Mouse (Mus musculus): Measurements from ENCODE around the gene Cgnl1. TPM values are rescaled to one million over a fixed set of nuclear protein-coding genes. Genes with fewer than 3 reads are reported as not detected.

The Cgnl1 gene
- not detected in 2 replicates for total RNA-seq (2012; rRNA removed)
- not detected in 2 replicates for total RNA-seq (2014; rRNA removed)
- 0.03 TPM in 1 of 2 replicates, not detected in the other for polyA plus RNA-seq (2012; ENCODE audit: insufficient read length, low read depth)

- Histone ChIP-seq H3K9ac (ENCODE audit: insufficient read depth, low read depth) (no peak within 1 kb of the TSS), H3K79me2 (replicated peaks; ENCODE audit: control insufficient read depth, extremely low read depth, insufficient read depth, poor library complexity, severe bottlenecking) (no peaks in the 10 kb centered on the region), H3K36me3 (replicated peaks in 1 of 2; ENCODE audit: control insufficient read depth in 1 of 2, insufficient read depth in 1 of 2, low read length in 1 of 2) (no peaks in the 10 kb centered on the region), H3K4me2 (ENCODE audit: insufficient read depth, low read depth, poor library complexity, severe bottlenecking) (no peak within 1 kb of the TSS), H3K4me1 (ENCODE audit: control insufficient read depth in 1 of 2, insufficient read depth in 2 of 2) (peaks cover 0 to 11% of the 10 kb centered on the region in 2 experiments; a peak in 2 of 4 replicates), H3K27ac (ENCODE audit: insufficient read depth, low read depth) (no peak within 1 kb of the TSS), H3K4me3 (replicated peaks in 1 of 3; ENCODE audit: low read depth in 2 of 3, low read length in 2 of 3, poor library complexity in 1 of 3) (no peak within 1 kb of the TSS), H3K27me3 (replicated peaks) (no peaks in the 10 kb centered on the region), H3K9me3 (replicated peaks; ENCODE audit: low read length) (peaks cover 8% of the 10 kb centered on the region)
- TF ChIP-seq MEF2A (IDR thresholded peaks at IDR 0.05; ENCODE audit: borderline replicate concordance, low read depth, low read length): no peak
- dilution Hi-C loops (cut with MboI; ENCODE audit: extremely low pct_ligation_motif_present, extremely low pct_unique_long_range_greater_than_20kb, low sequenced_read_pairs): no loop called here
- in situ Hi-C loops (cut with MboI; ENCODE audit: low pct_ligation_motif_present, low pct_unique_long_range_greater_than_20kb, low sequenced_read_pairs): no loop called here
- no peak for DNase-seq (ENCODE audit: extremely low read depth)
These were observed at the start of gene Cgnl1 for GRCm38 (mm10) chr9:71770991-71771767. Gene Cgnl1 (minus strand): TSS chr9:71771602.

GRCm38 (mm10) chr9:71818453-71818852, 47.1 kb upstream of the Cgnl1 start:
- H3K9me3 ChIP-seq (replicated peaks; ENCODE audit: low read length): no peaks in the 10 kb centered on the region
- no peak for TF ChIP-seq POLR2AphosphoS2 (IDR thresholded peaks at IDR 0.05; ENCODE audit: low read depth, low read length)
- TF ChIP-seq MAX (IDR thresholded peaks at IDR 0.05; ENCODE audit: low read length): no peak
- TF ChIP-seq RCOR1 (conservative IDR thresholded peaks at IDR 0.05; ENCODE audit: low read depth, low read length): no peak
- no peak for TF ChIP-seq USF1 (IDR thresholded peaks at IDR 0.05; ENCODE audit: low read depth, low read length)
- TF ChIP-seq POLR2A (IDR thresholded peaks at IDR 0.05; ENCODE audit: low read depth, low read length): no peak
- no peak overlapping the region for H3K9ac ChIP-seq (ENCODE audit: insufficient read depth, low read depth)
- DNase-seq (ENCODE audit: extremely low read depth): no peak
- in situ Hi-C loops (cut with MboI; ENCODE audit: low pct_ligation_motif_present, low pct_unique_long_range_greater_than_20kb, low sequenced_read_pairs): no loop called here
- no peaks in the 10 kb centered on the region for H3K79me2 ChIP-seq (replicated peaks; ENCODE audit: control insufficient read depth, extremely low read depth, insufficient read depth, poor library complexity, severe bottlenecking)
- H3K36me3 ChIP-seq (replicated peaks in 1 of 2; ENCODE audit: control insufficient read depth in 1 of 2, insufficient read depth in 1 of 2, low read length in 1 of 2): no peaks in the 10 kb centered on the region
- H3K4me2 ChIP-seq (ENCODE audit: insufficient read depth, low read depth, poor library complexity, severe bottlenecking): no peak overlapping the region
- H3K4me3 ChIP-seq (replicated peaks in 1 of 3; ENCODE audit: low read depth in 2 of 3, low read length in 2 of 3, poor library complexity in 1 of 3): no peak overlapping the region
- dilution Hi-C loops (cut with MboI; ENCODE audit: extremely low pct_ligation_motif_present, extremely low pct_unique_long_range_greater_than_20kb, low sequenced_read_pairs): no loop called here
- H3K4me1 ChIP-seq (ENCODE audit: control insufficient read depth in 1 of 2, insufficient read depth in 2 of 2): peaks cover 0 to 3% of the 10 kb centered on the region in 2 experiments; a peak in 1 of 4 replicates
- H3K27ac ChIP-seq (ENCODE audit: insufficient read depth, low read depth): no peak overlapping the region
- H3K27me3 ChIP-seq (replicated peaks): no peaks in the 10 kb centered on the region

GRCm38 (mm10) chr9:71816121-71816520, 44.7 kb upstream of the Cgnl1 start:
- H3K9ac ChIP-seq (ENCODE audit: insufficient read depth, low read depth): no peak overlapping the region
- H3K4me2 ChIP-seq (ENCODE audit: insufficient read depth, low read depth, poor library complexity, severe bottlenecking): no peak overlapping the region
- no peaks in the 10 kb centered on the region for H3K27me3 ChIP-seq (replicated peaks)
- H3K4me1 ChIP-seq (ENCODE audit: control insufficient read depth in 1 of 2, insufficient read depth in 2 of 2): peaks cover 0 to 3% of the 10 kb centered on the region in 2 experiments; a peak in 1 of 4 replicates
- no peak overlapping the region for H3K4me3 ChIP-seq (replicated peaks in 1 of 3; ENCODE audit: low read depth in 2 of 3, low read length in 2 of 3, poor library complexity in 1 of 3)
- no peaks in the 10 kb centered on the region for H3K9me3 ChIP-seq (replicated peaks; ENCODE audit: low read length)
- in situ Hi-C loops (cut with MboI; ENCODE audit: low pct_ligation_motif_present, low pct_unique_long_range_greater_than_20kb, low sequenced_read_pairs): no loop called here
- DNase-seq (ENCODE audit: extremely low read depth): no peak
- H3K36me3 ChIP-seq (replicated peaks in 1 of 2; ENCODE audit: control insufficient read depth in 1 of 2, insufficient read depth in 1 of 2, low read length in 1 of 2): no peaks in the 10 kb centered on the region
- dilution Hi-C loops (cut with MboI; ENCODE audit: extremely low pct_ligation_motif_present, extremely low pct_unique_long_range_greater_than_20kb, low sequenced_read_pairs): no loop called here
- TF ChIP-seq NELFE (IDR thresholded peaks at IDR 0.05; ENCODE audit: low read depth, low read length) (no peak), MAFK (IDR thresholded peaks at IDR 0.05; ENCODE audit: insufficient replicate concordance, low read length) (no peak), MEF2A (IDR thresholded peaks at IDR 0.05; ENCODE audit: borderline replicate concordance, low read depth, low read length) (no peak), KAT2A (IDR thresholded peaks at IDR 0.05; ENCODE audit: insufficient replicate concordance, low read length) (no peak), SIN3A (IDR thresholded peaks at IDR 0.05; ENCODE audit: low read length) (no peak), RAD21 (IDR thresholded peaks at IDR 0.05; ENCODE audit: low read depth, low read length) (no peak), CHD1 (IDR thresholded peaks at IDR 0.05; ENCODE audit: low read depth, low read length) (no peak), JUND (conservative IDR thresholded peaks at IDR 0.05; ENCODE audit: low read depth, low read length) (no peak), MYC (IDR thresholded peaks at IDR 0.05; ENCODE audit: low read depth, low read length) (no peak), BHLHE40 (IDR thresholded peaks at IDR 0.05; ENCODE audit: low read depth, low read length) (no peak), SMC3 (IDR thresholded peaks at IDR 0.05; ENCODE audit: low read depth, low read length) (no peak), USF1 (IDR thresholded peaks at IDR 0.05; ENCODE audit: low read depth, low read length) (no peak)
- H3K79me2 ChIP-seq (replicated peaks; ENCODE audit: control insufficient read depth, extremely low read depth, insufficient read depth, poor library complexity, severe bottlenecking): no peaks in the 10 kb centered on the region
- H3K27ac ChIP-seq (ENCODE audit: insufficient read depth, low read depth): no peak overlapping the region
